Mouse (Mus musculus) right cerebral cortex, postnatal 25 days (tissue): Measurements from ENCODE around the gene Pcdh8.

Experiments
- DNase-seq: peaks from one replicate; pipeline ENCODE4 v3.0.0; 2022

Gene Pcdh8

DNA sequence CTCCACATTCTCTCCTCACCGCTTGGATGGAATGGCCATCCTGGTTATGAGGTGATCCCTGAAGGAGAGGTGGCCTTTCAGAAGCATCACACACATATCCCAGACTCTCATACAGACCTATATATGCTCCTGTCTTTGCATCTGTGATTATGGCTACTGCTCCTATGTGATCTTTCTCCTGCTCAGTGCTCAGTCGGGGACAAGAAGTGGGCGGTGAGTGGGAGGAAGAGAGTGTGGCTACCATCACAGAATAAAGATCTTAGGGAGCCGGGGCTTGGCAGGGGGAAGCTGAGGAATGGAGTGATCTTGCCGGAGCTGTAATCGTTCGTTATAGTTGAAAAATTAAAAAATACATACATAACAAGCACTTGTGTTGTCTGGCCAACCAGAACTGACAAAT, 17.4 kb downstream of the Pcdh8 start:
- no peak for DNase-seq

GRCm38 (mm10) chr14:79740515-79740914, 30.6 kb downstream of the Pcdh8 start:
- DNase-seq: no peak

- DNase-seq: no peak
Measured at GRCm38 (mm10) chr14:79738441-79738840, 32.7 kb downstream of the Pcdh8 start.

GRCm38 (mm10) chr14:79737642-79738379, 33.3 kb downstream of the Pcdh8 start:
- DNase-seq: no peak

DNA sequence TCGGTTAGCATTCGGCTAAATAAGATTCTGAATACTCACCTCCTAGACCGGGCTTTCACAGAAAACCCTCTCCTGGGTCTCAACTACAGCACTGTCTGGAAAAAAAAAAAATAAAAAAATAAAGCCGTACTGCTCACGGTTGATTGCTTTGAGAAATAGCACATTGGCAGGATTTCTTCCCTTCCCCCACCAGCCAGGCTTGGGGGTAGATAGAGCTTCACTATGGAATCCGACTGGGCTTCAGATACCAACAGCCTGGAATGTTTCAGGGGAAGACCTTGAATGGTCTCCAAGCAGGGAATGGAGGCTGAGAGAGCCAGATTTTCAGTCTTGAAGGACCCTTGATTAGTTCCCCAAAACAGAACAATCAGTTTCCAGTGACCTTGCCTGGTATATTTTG, 34.3 kb downstream of the Pcdh8 start:
- DNase-seq: no peak

DNA sequence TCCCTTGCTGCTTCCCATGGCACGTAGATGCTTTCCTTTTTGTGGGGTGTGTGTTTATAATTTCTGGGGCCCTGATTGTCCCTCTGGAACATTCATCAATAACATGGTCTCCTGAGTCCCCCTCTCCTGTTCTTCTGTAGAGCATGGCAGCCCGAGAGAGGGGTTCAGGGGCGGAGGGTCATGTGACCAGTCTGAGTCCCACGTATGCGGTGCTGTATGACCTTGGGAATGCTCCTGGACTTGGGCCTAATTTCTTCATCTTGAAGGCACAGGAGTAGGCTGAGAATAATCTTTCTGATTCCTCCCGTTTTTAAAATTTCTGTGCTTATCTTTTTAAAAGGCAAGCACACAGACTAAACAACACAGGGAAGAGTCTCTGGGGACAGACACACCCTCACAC, 37.6 kb downstream of the Pcdh8 start:
- DNase-seq: no peak

DNA sequence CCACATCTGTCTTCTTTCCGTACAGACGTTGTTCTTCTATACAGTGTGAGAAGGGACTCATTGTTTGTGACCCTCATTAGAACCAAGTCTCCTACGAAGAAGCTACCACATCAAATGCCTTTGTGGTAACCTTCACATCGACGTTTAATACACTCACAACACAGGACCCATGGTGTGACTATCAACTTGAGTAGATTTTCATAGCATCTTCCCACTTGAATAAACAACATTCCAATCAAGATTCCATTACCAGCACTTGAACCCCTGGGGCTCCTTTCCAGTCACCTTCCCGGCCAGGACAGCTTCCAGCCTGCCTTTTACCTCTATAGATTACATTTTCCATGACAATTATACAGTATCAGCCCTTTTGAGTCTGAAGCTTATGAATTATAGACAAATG, 42.3 kb downstream of the Pcdh8 start:
- DNase-seq: no peak

GRCm38 (mm10) chr14:79724002-79724681, 47.0 kb downstream of the Pcdh8 start:
- DNase-seq: no peak

DNA sequence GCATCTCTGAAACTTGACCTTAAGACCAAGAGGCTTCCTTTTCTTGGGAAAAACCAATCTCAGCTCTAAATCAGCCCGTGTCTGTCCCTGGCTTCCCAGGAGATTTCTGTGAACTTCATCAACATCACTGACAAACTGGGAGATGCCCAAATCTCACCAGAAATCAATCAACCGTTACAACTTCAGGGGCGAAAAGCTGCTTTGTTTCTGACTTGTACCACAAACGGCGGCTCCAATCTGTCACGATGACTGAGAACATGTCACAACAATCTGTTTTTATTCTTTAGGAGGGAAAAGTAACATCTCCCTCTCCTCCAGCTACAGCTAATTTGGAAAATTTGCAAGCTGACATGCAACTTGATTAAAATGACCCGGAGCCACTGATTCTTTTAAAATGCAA, 48.9 kb downstream of the Pcdh8 start:
- DNase-seq: no peak
